Mouse (Mus musculus) embryo, embryonic 11.5 days (tissue): ENCODE results near the gene Atp2a2.
"Not testable (repeated sequence)": the region's sequence is repeated elsewhere in the genome, so short reads cannot be mapped to it uniquely, and the experiment has no call there.

Experiments
- DNase-seq: peaks from one replicate; pipeline ENCODE4 v3.0.0-alpha.2; 2012; ENCODE audit warnings: low read depth, low spot score

The Atp2a2 gene

GRCm38 (mm10) chr5:122494449-122494848 is 7.6 kb downstream of the Atp2a2 start:
- DNase-seq = no peak

- DNase-seq = no peak
These were observed 9.0 kb downstream of the Atp2a2 start for GRCm38 (mm10) chr5:122493035-122493434.

- no peak for DNase-seq
These were observed 10.6 kb downstream of the Atp2a2 start for GRCm38 (mm10) chr5:122491385-122491784.

- DNase-seq = no peak
These were observed 11.9 kb downstream of the Atp2a2 start for GRCm38 (mm10) chr5:122490148-122490547.

GRCm38 (mm10) chr5:122487825-122488224 is 14.2 kb downstream of the Atp2a2 start:
- DNase-seq = no peak

- not testable (repeated sequence) for DNase-seq
These were observed 15.8 kb downstream of the Atp2a2 start for GRCm38 (mm10) chr5:122486243-122486642.

GRCm38 (mm10) chr5:122482733-122483391 is 19.2 kb downstream of the Atp2a2 start:
- DNase-seq = no peak

- no peak for DNase-seq
These were observed 20.2 kb downstream of the Atp2a2 start for GRCm38 (mm10) chr5:122481844-122482243.

GRCm38 (mm10) chr5:122479131-122479530 is 22.9 kb downstream of the Atp2a2 start:
- DNase-seq = no peak

- DNase-seq = no peak
These were observed 24.5 kb downstream of the Atp2a2 start for GRCm38 (mm10) chr5:122477492-122477891.

GRCm38 (mm10) chr5:122476078-122476477 is 25.9 kb downstream of the Atp2a2 start:
- no peak for DNase-seq

GRCm38 (mm10) chr5:122474643-122475363 is 27.2 kb downstream of the Atp2a2 start:
- DNase-seq = no peak

- DNase-seq = no peak
These were observed 30.4 kb downstream of the Atp2a2 start for GRCm38 (mm10) chr5:122471658-122472057.

GRCm38 (mm10) chr5:122461431-122461830 is 40.6 kb downstream of the Atp2a2 start:
- no peak for DNase-seq

- DNase-seq = no peak
These were observed 41.4 kb downstream of the Atp2a2 start for GRCm38 (mm10) chr5:122460656-122461055.

GRCm38 (mm10) chr5:122459335-122459734 is 42.7 kb downstream of the Atp2a2 start:
- DNase-seq = no peak

GRCm38 (mm10) chr5:122458066-122458465 is 44.0 kb downstream of the Atp2a2 start:
- no peak for DNase-seq

- DNase-seq = not testable (repeated sequence)
These were observed 45.0 kb downstream of the Atp2a2 start for GRCm38 (mm10) chr5:122457054-122457453.

GRCm38 (mm10) chr5:122455584-122455983 is 46.4 kb downstream of the Atp2a2 start:
- no peak for DNase-seq

GRCm38 (mm10) chr5:122454883-122455282 is 47.1 kb downstream of the Atp2a2 start:
- DNase-seq = no peak

- no peak for DNase-seq
These were observed 47.6 kb downstream of the Atp2a2 start for GRCm38 (mm10) chr5:122454442-122454841.

GRCm38 (mm10) chr5:122453188-122453587 is 48.8 kb downstream of the Atp2a2 start:
- DNase-seq = no peak

GRCm38 (mm10) chr5:122452194-122452593 is 49.8 kb downstream of the Atp2a2 start:
- no peak for DNase-seq
